Mouse (Mus musculus): ENCODE results near the gene U2af1l4.
A peak's percentile ranks its signal among the peaks of the same experiment; 100 is the strongest.

Gene U2af1l4

GRCm38 (mm10) chr7:30563117-30563905 lies at the start of gene U2af1l4, which contains the start of the genes Gm49396 and Psenen:
U2af1l4 (plus strand) TSS chr7:30563301.
Gm49396 (plus strand) TSS chr7:30563344.
Psenen (minus strand) TSS chr7:30563627.
- peak; percentile 98 for DNase-seq (ENCODE audit: low read depth)

GRCm38 (mm10) chr7:30515003-30515760 lies 47.9 kb upstream of the U2af1l4 start:
- no peak for DNase-seq (ENCODE audit: low read depth)

DNA sequence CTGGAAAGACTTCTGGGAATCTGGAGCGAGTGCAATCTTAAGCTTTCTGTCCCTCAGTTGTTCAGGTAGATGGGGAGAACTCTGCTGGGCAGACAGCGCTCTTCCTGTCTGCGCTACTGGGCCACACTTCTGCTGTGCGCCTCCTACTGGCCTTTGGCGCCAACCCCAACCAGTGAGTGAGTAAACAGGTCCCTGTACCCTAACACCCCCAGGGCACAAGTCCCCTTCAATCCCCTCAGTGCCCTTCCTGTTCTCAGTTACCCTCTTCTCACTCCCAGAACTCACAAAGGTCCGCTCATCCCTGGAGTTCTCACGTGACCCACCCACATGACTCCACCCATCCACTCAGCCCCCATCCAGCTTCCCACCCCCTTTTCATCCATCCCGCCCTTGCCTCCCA lies 44.8 kb upstream of the U2af1l4 start:
- no peak for DNase-seq (ENCODE audit: low read depth)

DNA sequence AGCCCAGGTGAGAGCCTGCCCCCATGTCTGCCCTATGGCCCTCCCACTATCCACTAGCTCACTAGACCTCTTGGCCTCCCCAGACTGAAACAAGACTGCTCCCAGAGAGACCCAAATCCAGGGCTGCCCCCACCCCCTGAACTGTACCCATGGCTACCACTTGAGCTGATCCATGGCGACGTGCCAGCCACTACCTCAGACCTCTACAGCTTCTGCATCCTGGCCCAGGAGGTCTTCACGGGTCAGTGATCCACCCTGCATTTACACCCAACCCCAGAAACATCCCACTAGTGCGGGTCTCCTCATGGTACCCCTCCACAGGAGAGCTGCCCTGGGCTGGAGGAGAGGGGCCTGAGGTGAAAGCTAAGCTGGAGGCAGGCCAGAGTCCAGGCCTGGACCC lies 42.7 kb upstream of the U2af1l4 start:
- DNase-seq (ENCODE audit: low read depth): no peak

- DNase-seq (ENCODE audit: low read depth): no peak
Measured at GRCm38 (mm10) chr7:30520856-30521255, 42.2 kb upstream of the U2af1l4 start.

DNA sequence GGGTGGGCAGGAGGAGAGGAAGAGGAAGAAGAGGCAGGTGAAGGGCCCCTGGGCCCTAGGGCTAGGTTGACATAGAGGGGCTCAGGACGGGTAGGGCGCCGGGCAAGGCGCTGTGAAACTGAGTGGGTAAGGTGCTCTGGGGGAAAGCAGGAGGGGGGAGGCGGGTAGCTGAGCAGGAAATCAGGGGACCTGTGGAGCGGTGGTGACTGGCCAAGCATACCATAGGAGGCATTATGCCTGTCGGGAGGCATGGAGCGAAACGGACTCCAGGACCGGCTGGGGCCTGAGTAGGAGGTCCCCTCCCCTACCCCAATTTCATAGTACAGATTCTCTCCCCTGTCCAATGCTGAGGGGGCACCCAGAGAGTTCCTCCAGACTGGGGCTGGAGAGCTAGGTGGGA lies 40.2 kb upstream of the U2af1l4 start:
- DNase-seq (ENCODE audit: low read depth): no peak

GRCm38 (mm10) chr7:30524487-30524886 lies 38.6 kb upstream of the U2af1l4 start:
- no peak for DNase-seq (ENCODE audit: low read depth)

GRCm38 (mm10) chr7:30525954-30526353 lies 37.1 kb upstream of the U2af1l4 start:
- no peak for DNase-seq (ENCODE audit: low read depth)

GRCm38 (mm10) chr7:30526399-30526798 lies 36.7 kb upstream of the U2af1l4 start:
- no peak for DNase-seq (ENCODE audit: low read depth)

DNA sequence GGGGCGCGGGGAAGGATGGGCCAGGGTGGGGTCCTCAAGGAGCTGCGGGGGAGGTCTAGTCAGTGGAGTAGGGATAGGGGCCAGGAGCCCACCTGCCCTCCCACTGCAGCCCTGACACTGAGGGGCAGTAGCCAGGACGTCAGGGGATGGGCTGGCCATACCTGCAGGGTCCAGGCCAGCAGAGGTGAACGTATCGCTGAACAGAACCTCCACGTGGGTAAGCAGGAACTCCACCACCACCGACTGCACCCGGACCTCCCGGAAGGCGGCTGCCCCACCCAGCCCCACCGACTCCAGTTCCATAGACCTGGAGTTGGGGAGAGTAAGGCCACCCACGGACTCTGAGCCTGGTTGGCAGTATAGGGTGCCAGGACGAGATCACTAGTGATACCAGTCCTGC lies 36.1 kb upstream of the U2af1l4 start:
- no peak for DNase-seq (ENCODE audit: low read depth)

- DNase-seq (ENCODE audit: low read depth): no peak
Measured at GRCm38 (mm10) chr7:30531291-30531815, 31.7 kb upstream of the U2af1l4 start.

GRCm38 (mm10) chr7:30532931-30533330 lies 30.2 kb upstream of the U2af1l4 start:
- no peak for DNase-seq (ENCODE audit: low read depth)

DNA sequence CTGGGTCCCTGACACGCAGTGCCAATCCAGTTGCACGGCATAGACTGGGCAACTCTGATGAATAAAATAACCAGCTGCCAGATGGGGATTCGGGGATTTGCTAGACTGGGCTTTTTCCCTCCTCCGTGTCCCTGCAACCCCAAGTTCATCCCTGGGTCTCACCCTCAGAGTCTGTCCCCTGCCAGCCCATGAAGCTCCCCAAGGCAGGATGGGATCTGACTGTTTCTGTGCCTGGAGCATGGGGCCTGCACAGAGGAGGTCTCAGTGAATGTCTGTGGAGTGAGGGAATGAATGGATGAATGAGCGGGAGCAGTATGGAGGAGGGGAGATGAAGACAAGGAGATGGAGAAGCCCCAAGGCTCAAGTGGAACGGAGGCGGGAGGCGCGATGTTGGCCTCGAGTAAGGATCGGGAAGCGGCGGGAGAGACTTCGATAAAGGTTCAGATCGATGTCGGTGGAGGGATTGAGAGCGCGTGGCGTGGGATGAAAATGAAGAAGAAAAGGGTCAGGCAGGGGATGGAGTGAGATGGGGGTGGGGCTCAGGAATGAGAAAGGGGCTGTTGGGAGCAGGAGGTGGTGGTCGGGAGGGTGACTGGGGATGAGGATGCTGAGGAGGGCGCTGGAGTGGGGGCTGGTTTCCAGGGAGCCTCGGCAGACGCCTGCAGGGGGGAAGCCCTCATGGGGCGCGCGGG lies 29.0 kb upstream of the U2af1l4 start:
- no peak for DNase-seq (ENCODE audit: low read depth)

DNA sequence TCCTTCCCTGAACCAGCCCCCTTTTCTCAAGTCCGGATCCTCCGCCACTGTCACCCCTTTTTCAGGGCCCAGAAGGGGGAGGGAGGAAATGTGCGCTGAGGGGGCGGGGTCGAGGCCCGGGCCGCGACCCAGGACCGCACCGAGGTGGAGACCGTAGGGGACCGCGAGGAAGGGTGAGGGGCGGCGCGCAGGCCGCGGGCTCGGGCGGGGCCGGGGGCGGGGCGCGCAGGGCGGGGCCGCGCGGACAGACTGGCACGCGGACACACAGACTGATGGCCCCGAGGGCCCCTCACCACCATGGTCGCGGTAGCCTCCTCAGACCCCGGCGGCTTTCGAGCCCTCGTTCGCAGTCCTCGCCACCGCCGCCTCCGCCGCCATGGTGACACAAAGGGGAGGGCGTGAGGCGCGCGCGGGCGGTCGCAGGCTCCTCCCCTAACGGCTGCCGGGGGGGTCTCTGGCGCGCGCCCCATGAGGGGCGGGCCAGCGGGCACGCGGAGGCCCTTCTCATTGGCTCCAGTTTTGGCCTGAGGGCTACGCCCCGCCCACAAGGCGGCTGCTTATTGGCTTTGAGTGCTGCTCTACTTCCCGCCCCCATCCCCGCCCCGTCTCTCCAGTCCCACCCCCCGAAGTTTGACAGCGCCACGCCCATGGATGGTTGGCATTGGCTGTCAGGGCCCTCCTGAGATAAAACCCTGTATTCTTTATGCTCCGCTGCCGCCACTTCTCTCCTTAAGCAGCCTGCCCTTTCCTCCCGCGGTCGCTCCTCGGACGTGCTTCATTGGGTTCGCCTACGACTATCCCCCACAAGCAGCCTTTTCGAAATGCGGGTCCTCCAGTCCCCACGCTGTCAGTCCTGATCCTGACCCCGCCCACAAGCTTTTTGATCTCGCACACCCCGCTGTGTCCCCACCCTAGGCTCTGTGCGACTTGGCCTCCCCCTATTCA lies 28.2 kb upstream of the U2af1l4 start, which contains the start of gene Arhgap33:
Arhgap33 (minus strand) TSS at position 428 of the 945 bp plus-strand sequence.
- DNase-seq (ENCODE audit: low read depth): peak; percentile 97

GRCm38 (mm10) chr7:30540572-30540971 lies 22.5 kb upstream of the U2af1l4 start:
- no peak for DNase-seq (ENCODE audit: low read depth)

DNA sequence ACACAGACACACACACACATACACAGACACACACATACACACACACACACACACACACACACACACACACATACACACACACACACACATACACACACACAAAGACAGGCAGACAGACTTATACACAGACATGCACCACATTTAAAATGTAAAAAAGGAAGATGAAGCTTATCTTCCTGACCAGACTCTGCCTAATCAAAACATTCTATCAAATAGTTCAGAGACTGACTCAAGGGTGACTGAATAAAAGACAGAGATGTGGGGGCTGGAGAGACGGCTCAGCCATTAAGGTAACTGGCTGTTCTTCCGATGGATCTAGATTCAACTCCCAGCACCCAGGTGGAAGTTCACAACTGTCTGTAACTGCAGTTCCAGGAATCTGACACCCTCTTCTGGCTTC lies 18.8 kb upstream of the U2af1l4 start:
- DNase-seq (ENCODE audit: low read depth): no peak

GRCm38 (mm10) chr7:30549880-30550279 lies 13.2 kb upstream of the U2af1l4 start:
- no peak for DNase-seq (ENCODE audit: low read depth)

- DNase-seq (ENCODE audit: low read depth): no peak
Measured at GRCm38 (mm10) chr7:30550603-30551002, 12.5 kb upstream of the U2af1l4 start.

GRCm38 (mm10) chr7:30551445-30552101 lies 11.5 kb upstream of the U2af1l4 start:
- no peak for DNase-seq (ENCODE audit: low read depth)

Data from naive thymus-derived CD4-positive, alpha-beta T cell, adult 2 months (primary cell).